Mouse (Mus musculus): ENCODE data around the gene Bend7. TPM values are rescaled to one million over a fixed set of nuclear protein-coding genes. Genes with fewer than 3 reads are reported as not detected.

Gene Bend7
- polyA plus RNA-seq, 1 experiment = 7.9 TPM

GRCm38 (mm10) chr2:4757218-4757617, 39.6 kb downstream of the Bend7 start:
- DNase-seq = no peak
- Histone ChIP-seq H3K27me3 (replicated peaks; ENCODE audit: control insufficient read depth, insufficient read depth, low read length) (no peaks in the 10 kb centered on the region), H3K27ac (ENCODE audit: insufficient read depth, low read depth, low read length) (no peak overlapping the region), H3K4me1 (ENCODE audit: control insufficient read depth, insufficient read depth, low read length) (peaks cover 2% of the 10 kb centered on the region; the same call in 1 of the 2 replicates), H3K4me3 (ENCODE audit: insufficient read depth, low read depth, low read length) (no peak overlapping the region), H3K36me3 (ENCODE audit: control insufficient read depth, insufficient read depth, low read length) (peaks cover 3% of the 10 kb centered on the region)
- WGBS = 86% methylated on average over 3 of the region's 3 CpGs
- no peak for TF ChIP-seq POLR2A (IDR thresholded peaks at IDR 0.05; ENCODE audit: low read depth, low read length)
- no peak for TF ChIP-seq CTCF (conservative IDR thresholded peaks at IDR 0.05; ENCODE audit: insufficient read depth, insufficient read length, low read depth, low read length)

- peaks cover 4% of the 10 kb centered on the region; the same call in 1 of the 2 replicates for H3K4me1 ChIP-seq (ENCODE audit: control insufficient read depth, insufficient read depth, low read length)
- no peak overlapping the region for H3K4me3 ChIP-seq (ENCODE audit: insufficient read depth, low read depth, low read length)
- DNase-seq = no peak
- H3K27me3 ChIP-seq (replicated peaks; ENCODE audit: control insufficient read depth, insufficient read depth, low read length) = no peaks in the 10 kb centered on the region
- H3K36me3 ChIP-seq (ENCODE audit: control insufficient read depth, insufficient read depth, low read length) = no peaks in the 10 kb centered on the region; the same call in 1 of the 2 replicates
- TF ChIP-seq CTCF (conservative IDR thresholded peaks at IDR 0.05; ENCODE audit: insufficient read depth, insufficient read length, low read depth, low read length) = no peak
- TF ChIP-seq POLR2A (IDR thresholded peaks at IDR 0.05; ENCODE audit: low read depth, low read length) = no peak
- no peak overlapping the region for H3K27ac ChIP-seq (ENCODE audit: insufficient read depth, low read depth, low read length)
- 82% methylated on average over 5 of the region's 5 CpGs for WGBS
Observed at GRCm38 (mm10) chr2:4760741-4761140, 43.1 kb downstream of the Bend7 start.

- no peaks in the 10 kb centered on the region for H3K27me3 ChIP-seq (replicated peaks; ENCODE audit: control insufficient read depth, insufficient read depth, low read length)
- peak; percentile 86 for DNase-seq
- no peak overlapping the region for H3K4me3 ChIP-seq (ENCODE audit: insufficient read depth, low read depth, low read length)
- TF ChIP-seq POLR2A (IDR thresholded peaks at IDR 0.05; ENCODE audit: low read depth, low read length) (no peak), CTCF (conservative IDR thresholded peaks at IDR 0.05; ENCODE audit: insufficient read depth, insufficient read length, low read depth, low read length) (no peak)
- peak overlapping the region; percentile 69 for H3K27ac ChIP-seq (ENCODE audit: insufficient read depth, low read depth, low read length)
- WGBS = 51% methylated on average over 5 of the region's 5 CpGs
- H3K4me1 ChIP-seq (ENCODE audit: control insufficient read depth, insufficient read depth, low read length) = peaks cover 4% of the 10 kb centered on the region; the same call in 1 of the 2 replicates
- no peaks in the 10 kb centered on the region; the same call in 1 of the 2 replicates for H3K36me3 ChIP-seq (ENCODE audit: control insufficient read depth, insufficient read depth, low read length)
Observed at GRCm38 (mm10) chr2:4761906-4762305, 44.3 kb downstream of the Bend7 start.

- no peak for TF ChIP-seq POLR2A (IDR thresholded peaks at IDR 0.05; ENCODE audit: low read depth, low read length)
- no peak for TF ChIP-seq CTCF (conservative IDR thresholded peaks at IDR 0.05; ENCODE audit: insufficient read depth, insufficient read length, low read depth, low read length)
- Histone ChIP-seq H3K4me3 (ENCODE audit: insufficient read depth, low read depth, low read length) (no peak overlapping the region), H3K27me3 (replicated peaks; ENCODE audit: control insufficient read depth, insufficient read depth, low read length) (no peaks in the 10 kb centered on the region), H3K4me1 (ENCODE audit: control insufficient read depth, insufficient read depth, low read length) (peaks cover 4% of the 10 kb centered on the region; the same call in 1 of the 2 replicates), H3K36me3 (ENCODE audit: control insufficient read depth, insufficient read depth, low read length) (no peaks in the 10 kb centered on the region; the same call in 1 of the 2 replicates), H3K27ac (ENCODE audit: insufficient read depth, low read depth, low read length) (no peak overlapping the region)
- 72% methylated on average over 3 of the region's 3 CpGs for WGBS
- DNase-seq = no peak
Observed at GRCm38 (mm10) chr2:4764071-4764470, 46.4 kb downstream of the Bend7 start.

GRCm38 (mm10) chr2:4770376-4770775, 52.7 kb downstream of the Bend7 start:
- no peaks in the 10 kb centered on the region for H3K36me3 ChIP-seq (ENCODE audit: control insufficient read depth, insufficient read depth, low read length)
- peak; percentile 51 for DNase-seq
- H3K27ac ChIP-seq (ENCODE audit: insufficient read depth, low read depth, low read length) = peak overlapping the region; percentile 56
- H3K27me3 ChIP-seq (replicated peaks; ENCODE audit: control insufficient read depth, insufficient read depth, low read length) = no peaks in the 10 kb centered on the region
- TF ChIP-seq POLR2A (IDR thresholded peaks at IDR 0.05; ENCODE audit: low read depth, low read length) (no peak), CTCF (conservative IDR thresholded peaks at IDR 0.05; ENCODE audit: insufficient read depth, insufficient read length, low read depth, low read length) (no peak)
- H3K4me1 ChIP-seq (ENCODE audit: control insufficient read depth, insufficient read depth, low read length) = peaks cover 3% of the 10 kb centered on the region; the same call in 1 of the 2 replicates
- WGBS = 71% methylated on average over 2 of the region's 2 CpGs
- no peak overlapping the region for H3K4me3 ChIP-seq (ENCODE audit: insufficient read depth, low read depth, low read length)

GRCm38 (mm10) chr2:4773911-4774310, 56.3 kb downstream of the Bend7 start:
- H3K4me1 ChIP-seq (ENCODE audit: control insufficient read depth, insufficient read depth, low read length) = peaks cover 3% of the 10 kb centered on the region; the same call in 1 of the 2 replicates
- no peaks in the 10 kb centered on the region for H3K36me3 ChIP-seq (ENCODE audit: control insufficient read depth, insufficient read depth, low read length)
- TF ChIP-seq CTCF (conservative IDR thresholded peaks at IDR 0.05; ENCODE audit: insufficient read depth, insufficient read length, low read depth, low read length) = no peak
- no peak for TF ChIP-seq POLR2A (IDR thresholded peaks at IDR 0.05; ENCODE audit: low read depth, low read length)
- H3K4me3 ChIP-seq (ENCODE audit: insufficient read depth, low read depth, low read length) = no peak overlapping the region
- 97% methylated on average over 6 of the region's 6 CpGs for WGBS
- no peaks in the 10 kb centered on the region for H3K27me3 ChIP-seq (replicated peaks; ENCODE audit: control insufficient read depth, insufficient read depth, low read length)
- DNase-seq = no peak
- H3K27ac ChIP-seq (ENCODE audit: insufficient read depth, low read depth, low read length) = no peak overlapping the region

GRCm38 (mm10) chr2:4777291-4777690, 59.7 kb downstream of the Bend7 start:
- TF ChIP-seq CTCF (conservative IDR thresholded peaks at IDR 0.05; ENCODE audit: insufficient read depth, insufficient read length, low read depth, low read length) (no peak), POLR2A (IDR thresholded peaks at IDR 0.05; ENCODE audit: low read depth, low read length) (no peak)
- Histone ChIP-seq H3K27ac (ENCODE audit: insufficient read depth, low read depth, low read length) (no peak overlapping the region), H3K4me3 (ENCODE audit: insufficient read depth, low read depth, low read length) (no peak overlapping the region), H3K36me3 (ENCODE audit: control insufficient read depth, insufficient read depth, low read length) (no peaks in the 10 kb centered on the region; the same call in 1 of the 2 replicates), H3K4me1 (ENCODE audit: control insufficient read depth, insufficient read depth, low read length) (no peaks in the 10 kb centered on the region), H3K27me3 (replicated peaks; ENCODE audit: control insufficient read depth, insufficient read depth, low read length) (no peaks in the 10 kb centered on the region)
- DNase-seq = no peak
- WGBS = 92% methylated on average over 8 of the region's 8 CpGs
